Mouse (Mus musculus): ENCODE data around the gene Dapl1.

Gene Dapl1

DNA sequence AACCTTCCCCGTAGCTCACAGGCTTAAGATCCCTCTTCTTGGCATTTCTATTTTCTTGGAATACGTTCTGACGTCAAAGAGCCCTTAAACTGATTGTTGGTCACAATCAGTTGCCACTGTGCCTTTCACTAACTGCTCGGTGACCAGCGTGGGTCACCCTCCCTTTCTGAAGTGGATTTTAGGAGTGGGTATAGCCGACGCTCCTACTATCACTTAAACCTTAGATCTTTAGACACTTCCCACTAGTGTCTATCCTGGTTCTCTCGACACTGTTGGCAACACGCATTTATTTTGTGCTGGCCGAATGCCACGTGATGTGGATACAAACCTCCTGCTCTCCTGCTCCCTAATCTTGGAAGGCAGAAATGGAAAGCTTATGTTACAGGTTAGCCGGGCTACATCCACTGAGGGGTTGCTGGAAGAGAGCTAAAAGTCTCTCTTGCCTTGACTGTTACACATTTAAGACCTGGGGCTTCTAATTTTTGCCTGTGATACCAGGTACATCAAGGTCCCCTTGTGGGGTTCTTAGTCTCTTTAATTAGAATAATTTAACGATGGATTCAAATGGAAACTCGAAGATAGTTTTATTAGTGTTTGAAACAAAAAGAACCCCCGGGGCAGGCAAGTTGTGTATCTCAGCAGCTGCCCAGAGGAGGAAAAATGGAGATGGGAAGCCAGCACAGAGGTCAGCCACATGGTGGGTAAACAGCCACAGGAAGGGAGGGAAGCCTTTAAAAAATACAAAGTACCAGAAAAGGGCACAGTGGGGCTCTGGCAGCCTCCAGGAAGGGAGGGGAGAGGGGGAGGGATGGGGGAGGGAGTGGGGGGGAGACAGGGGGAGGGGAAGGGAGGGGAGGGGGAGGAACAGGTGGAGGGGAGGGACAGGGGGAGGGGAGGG is 13.2 kb upstream of the Dapl1 start:
- no peak for DNase-seq (ENCODE audit: low spot score in 2 of 2)

DNA sequence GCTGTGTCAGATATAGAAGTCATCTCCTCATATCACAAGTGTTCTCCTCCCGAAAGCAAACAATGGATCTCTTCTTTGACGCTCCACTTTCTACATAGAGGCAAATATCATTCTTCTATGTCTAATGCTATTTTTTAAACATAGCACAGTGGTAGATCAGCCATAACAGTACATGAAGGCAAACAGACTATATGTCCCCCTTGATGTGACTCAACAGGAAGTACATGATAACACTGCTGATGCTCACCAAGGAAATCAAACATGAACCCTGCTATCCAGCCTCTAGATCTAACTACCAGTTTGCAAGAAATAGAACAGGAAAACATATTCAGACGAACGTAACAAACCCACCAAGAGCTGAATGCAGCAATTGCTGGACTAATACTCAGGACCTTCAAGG is 10.1 kb upstream of the Dapl1 start:
- DNase-seq (ENCODE audit: low spot score in 2 of 2), result no peak

DNA sequence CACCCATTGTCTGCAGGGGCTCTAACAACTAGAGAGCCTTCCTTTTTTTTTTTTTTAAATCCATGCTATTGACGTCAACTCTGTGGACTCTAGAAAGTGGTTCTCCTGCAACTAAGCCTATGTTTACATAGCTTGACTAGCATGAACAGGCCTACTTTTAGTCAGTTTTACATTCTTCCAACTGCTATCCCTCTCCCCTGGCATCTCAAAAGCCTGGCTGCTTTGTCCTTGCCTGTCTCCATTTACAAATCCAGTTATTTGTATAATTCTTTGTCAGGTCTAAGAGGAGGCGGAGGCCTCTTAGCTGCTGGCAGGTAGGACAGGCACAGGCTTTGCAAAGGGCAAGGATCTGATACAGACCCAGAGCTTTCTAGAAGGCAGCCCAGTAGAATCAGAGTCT is 627 bp downstream of the Dapl1 start:
- no peak for DNase-seq (ENCODE audit: low spot score in 2 of 2)

DNA sequence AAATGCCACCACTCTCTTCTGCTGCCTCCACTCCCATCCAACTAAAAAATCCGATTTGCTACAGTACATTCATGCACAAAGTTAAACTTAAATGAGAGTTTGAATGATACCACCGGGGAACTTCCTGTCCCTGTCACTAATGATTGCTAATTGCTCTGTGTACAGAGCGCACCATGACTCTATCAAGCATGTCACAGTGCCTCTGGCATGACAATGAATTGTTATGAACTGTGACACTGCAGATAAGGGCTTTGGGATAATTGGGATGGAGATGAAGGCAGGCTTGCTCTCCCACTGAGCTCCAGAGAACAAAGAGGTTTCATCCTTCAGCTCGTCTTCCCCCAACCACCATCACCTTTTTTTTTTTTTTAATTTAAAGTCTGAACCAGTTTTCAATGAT is 1.2 kb downstream of the Dapl1 start:
- DNase-seq (ENCODE audit: low spot score in 2 of 2), result no peak

DNA sequence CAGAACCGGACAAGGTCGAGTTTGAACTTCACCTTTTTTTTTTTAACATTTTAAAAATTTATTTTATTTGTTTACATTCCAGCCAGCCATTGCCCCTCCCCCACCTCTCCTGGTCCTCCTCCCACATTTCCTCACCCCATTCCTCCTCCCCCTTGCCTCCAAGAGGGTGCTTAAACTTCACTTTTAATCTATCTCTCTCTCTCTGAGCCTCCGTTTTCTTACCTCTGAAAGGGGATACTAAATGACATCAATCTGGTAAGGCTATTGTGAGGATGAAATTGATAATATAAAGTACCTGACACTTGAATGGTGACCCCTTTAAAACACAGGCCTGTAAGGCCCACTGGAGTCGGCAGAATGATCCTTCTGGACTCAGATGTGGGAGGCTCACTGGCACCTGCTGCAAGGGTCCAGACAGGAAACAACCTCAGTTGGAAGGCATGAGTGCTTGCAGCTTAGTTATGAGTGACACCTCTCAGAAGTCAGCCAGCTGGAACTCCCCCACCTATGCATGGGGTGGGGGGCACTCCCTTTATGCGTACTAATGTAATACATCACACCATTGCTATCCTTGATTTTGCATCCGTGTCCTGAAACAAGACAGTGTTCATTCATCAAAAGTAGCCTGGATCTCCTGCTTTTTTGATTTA is 1.9 kb downstream of the Dapl1 start:
- DNase-seq (ENCODE audit: low spot score in 2 of 2), result no peak

DNA sequence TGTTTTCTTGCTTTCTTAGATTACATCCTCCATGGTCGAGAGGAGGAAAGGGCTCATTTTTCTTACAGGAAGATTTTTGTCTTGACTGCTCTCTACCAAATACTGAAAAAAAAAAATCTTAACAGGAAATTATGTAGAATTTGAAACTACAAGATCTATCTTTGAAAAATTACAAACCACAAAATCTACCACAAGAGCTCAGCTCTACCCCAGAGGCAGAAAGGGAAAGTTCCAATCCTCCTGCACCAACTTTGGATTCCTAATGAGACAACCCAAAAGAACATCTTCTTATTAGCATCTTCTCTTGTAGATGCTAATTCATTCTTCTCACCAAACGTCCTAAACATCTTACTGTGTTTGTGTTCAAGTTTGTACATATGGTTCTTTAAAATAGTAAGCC is 3.8 kb downstream of the Dapl1 start:
- no peak for DNase-seq (ENCODE audit: low spot score in 2 of 2)

DNA sequence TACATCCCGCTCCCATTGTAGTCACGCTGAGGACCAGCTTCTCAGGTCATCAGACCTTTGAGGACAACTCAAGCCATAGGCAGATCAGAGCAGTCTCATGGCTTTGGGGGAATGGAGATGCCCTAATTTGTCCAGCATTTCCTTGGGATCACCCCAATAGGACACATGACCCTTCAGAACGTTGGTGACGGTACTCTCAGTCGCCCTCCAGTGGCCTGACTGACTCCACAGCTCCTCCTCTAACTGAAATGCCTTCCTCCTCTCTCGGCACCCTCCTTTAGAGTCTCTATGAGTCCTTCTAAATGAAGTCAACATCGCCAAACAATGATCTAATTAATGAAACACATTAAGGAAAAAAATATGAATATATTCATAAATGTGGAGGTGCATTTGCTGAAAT is 5.9 kb downstream of the Dapl1 start:
- DNase-seq (ENCODE audit: low spot score in 2 of 2), result no peak

DNA sequence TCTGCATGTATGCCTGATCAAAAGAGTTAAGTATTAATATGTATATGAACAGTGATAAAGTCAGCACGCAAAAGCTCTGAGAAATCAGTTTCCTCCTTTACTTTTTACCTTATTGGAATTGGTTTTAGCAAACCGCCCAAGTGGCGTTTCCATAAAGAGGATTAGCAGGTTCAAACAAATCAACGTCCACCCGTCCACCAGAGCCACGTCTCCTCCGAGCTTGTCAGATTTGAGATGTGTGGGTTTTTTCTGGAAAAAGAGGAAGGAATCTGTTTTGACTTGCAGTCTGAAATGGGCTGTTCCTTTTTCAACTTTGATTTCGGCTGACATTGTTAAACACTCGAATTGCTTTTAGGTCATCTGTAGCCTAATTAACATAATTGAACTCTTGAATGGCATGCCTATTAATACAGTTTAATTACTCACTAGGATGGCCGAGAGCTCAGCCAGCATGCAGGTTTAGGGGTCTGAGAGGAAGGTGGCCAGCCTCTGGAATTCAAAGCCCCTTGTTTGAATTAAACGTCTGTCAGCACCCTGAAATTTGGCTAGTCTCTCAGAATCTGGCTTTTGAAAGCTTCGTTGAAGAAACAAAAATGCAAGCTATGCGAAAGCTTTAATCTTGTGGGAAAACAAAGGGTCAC is 9.1 kb downstream of the Dapl1 start:
- DNase-seq (ENCODE audit: low spot score in 2 of 2), result no peak

DNA sequence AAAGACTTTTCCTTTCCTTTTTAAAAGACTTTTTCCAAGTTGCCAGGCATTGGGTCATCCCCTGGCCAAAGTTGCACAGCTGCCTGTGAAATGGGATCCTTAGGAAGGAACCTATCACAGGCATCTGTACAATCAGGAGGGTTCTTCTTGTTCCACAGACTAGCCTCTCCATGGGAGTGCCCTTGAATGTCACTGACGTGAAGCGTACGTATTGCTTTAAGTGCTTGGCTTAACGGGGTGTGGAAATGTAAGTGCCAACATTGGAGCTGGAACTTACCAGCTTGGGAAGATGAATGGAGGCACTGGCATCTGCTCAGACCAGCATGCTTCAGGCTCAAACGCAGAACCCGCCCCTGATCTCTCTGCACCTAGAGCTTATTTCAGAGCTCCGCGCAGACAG is 14.7 kb downstream of the Dapl1 start:
- no peak for DNase-seq (ENCODE audit: low spot score in 2 of 2)

DNA sequence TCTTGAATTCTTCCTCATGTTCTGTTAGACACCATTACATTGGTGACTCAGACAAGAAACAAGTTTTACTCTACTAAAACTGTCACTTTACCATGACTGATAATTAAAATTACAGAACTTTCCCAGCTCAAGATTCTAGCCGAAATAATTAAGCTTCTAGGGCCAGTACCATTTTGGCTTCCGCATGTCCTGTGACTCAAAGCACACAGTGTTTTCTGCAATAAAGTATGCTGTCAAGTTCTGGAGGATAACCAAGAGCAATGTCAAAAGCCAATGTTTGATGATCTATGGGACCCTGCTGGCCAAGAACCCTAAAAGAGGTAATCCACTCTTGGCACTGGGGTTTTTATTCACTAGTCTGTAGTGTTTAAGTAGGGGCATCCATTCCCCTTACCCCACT is 15.3 kb downstream of the Dapl1 start:
- DNase-seq (ENCODE audit: low spot score in 2 of 2), result no peak

DNA sequence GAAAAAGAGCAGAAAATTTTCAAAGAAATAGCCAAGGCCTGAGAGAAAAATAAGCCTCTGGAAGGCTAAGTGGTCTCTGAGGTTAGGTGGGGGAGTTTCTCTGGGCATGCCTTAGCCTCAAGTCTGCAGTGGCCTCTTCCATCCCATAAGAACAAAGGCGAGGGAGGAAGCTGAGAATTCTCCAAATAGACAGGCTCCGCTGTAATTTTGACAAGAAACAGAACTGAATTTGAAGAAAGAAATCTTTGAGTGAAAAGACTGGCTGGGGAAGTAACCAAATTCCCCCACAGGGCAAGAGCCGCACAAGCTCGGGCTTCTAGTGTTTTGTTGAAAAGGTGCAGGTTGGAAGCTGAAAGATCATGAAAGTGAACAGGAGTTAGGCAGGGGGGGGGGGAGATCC is 24.6 kb downstream of the Dapl1 start:
- DNase-seq (ENCODE audit: low spot score in 2 of 2), result no peak

DNA sequence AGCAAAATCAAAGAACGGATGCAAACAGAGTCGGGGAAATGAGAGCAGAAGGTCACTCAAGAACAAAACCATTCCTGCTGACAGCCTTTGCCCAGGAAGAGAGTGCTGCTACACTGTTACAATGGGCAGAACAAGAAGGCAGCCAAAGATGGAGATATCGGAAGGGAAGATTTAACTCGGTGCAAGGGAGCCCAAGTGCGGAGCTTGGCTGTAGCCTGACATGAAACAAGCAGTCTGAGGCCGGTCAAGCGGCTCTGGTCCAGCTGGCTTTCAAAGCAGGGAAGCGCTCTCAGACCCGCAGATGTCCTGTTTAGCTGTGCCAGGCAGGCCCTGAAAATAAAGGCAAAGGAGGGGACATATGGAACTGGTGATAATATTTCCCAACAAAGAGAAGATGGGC is 26.0 kb downstream of the Dapl1 start:
- DNase-seq (ENCODE audit: low spot score in 2 of 2), result peak; percentile 36 to 38

DNA sequence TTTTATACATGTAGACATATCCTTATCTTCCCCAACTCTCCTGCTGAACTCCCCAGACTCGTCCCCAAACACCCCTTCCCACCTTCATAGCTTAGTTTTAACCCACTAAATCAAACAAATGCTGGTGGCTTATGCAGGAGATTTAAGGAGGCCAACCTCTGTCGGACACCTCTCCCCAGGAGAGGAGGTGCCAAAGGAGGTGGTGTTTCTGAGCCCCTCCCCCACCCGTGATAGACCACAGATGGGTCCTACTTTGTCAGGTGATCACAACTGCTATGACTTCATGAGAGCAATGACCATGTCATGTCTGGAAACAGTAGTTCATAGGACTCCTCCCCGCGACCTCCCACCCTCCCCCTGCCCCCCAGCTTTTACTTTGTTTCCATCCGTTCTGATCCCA is 26.4 kb downstream of the Dapl1 start:
- DNase-seq (ENCODE audit: low spot score in 2 of 2), result no peak

DNA sequence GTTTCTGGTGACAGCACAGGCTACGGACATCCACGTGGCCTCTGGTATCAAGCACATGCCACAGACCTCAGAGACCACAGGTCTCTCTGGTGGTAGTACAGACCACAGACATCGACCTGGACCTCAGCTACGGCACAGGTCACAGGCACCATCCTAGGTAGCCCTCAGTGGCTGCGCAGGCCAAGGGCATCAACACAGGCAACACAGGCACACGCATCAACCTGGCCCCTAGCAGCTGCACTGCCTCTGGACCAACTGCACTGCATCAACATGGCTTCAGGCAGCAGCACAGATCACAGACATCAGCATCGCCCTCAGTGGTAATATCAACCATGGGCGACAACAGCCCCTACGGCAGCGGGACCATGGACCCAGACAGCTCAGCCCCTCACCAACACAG is 36.2 kb downstream of the Dapl1 start:
- no peak for DNase-seq (ENCODE audit: low spot score in 2 of 2)

DNA sequence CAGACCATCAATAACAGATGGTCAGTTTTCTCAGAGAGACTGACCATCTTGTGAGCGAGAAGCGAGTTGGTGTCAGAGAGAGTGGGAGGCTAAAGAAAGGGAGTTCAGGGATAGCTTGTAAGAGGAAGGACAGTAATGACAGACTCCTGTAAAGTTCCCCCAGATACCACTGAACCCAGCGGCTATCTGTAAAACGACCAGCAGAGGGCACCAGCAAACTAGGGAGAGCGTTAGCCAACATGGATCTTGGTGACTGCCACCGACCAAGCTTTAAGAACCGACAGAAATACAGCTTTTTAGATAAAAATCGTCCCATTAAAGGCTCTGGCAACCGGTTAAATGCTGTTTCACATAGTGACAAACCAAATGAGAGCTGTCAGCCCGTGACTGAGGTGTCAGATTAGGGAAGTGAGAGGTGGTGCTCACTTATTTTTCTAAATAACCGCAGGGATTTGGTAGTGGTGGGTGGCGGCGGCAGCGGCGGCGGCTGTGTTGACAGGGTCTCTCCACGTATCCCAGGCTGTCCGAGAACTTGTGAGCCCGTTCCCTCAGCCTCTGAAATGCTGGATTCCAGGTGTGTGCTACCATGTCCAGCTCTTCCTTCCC is 37.7 kb downstream of the Dapl1 start:
- peak; percentile 75 to 90 for DNase-seq (ENCODE audit: low spot score in 2 of 2)

DNA sequence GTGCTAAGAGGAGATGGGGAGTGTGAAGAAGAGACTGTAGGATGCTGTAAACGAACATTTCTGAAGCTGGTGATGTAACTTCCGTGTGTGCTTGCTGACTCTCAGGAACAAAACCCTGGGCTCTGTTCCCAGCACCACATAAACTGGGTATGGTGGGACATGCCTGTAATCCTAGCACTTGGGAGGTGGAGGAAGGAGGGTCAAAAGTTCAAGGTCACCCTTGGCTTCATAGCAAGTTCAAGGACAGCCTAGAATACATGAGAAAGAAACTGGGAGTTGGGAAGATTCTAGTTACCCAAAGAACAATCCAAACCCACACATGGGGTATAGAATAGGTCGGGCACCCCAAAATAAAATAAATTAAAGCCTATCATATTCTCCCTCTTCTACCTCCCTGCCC is 39.1 kb downstream of the Dapl1 start:
- no peak for DNase-seq (ENCODE audit: low spot score in 2 of 2)

DNA sequence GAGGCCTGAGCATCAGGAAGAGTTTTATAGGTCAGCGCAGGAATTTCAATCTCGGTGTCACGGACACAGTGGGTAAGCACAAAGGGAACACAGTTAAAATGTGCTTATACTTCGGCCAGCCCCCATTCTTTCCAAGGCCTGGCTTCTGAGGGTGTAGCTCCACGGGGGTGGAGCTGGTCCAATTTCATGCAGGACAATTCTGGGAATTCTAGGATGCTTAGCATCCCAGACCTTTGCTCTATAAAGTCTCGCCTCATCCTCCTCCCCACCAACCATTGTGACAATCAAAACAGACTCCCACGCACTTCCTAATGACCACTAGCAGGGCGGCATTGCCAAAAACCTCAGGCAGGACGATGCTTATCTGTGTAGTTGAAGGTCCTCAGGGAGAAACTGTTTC is 42.4 kb downstream of the Dapl1 start:
- no peak for DNase-seq (ENCODE audit: low spot score in 2 of 2)

DNA sequence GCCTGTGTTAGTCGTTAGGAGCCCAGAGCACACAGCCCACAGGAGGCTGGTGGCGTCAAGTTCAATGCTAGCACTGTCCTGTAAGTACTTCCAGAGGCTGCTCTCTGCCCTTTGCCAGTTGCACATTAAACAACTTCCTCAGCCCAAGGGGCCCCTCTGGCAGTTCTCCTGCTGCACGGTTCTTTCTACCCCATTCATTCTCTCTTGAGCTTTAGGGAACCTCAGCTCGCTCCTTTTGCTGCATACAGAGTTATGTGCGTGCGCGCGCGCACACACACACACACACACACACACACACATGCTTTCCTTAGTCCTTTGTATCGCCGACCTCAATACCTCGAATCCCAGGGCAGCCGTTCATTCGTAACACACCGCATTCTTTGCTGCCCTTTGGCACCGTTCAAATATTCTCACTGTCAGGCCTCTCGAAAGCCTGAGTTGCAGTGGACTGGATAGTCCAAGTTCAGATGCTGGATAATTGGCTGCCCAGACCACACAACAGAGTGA is 45.2 kb downstream of the Dapl1 start:
- DNase-seq (ENCODE audit: low spot score in 2 of 2), result no peak

DNA sequence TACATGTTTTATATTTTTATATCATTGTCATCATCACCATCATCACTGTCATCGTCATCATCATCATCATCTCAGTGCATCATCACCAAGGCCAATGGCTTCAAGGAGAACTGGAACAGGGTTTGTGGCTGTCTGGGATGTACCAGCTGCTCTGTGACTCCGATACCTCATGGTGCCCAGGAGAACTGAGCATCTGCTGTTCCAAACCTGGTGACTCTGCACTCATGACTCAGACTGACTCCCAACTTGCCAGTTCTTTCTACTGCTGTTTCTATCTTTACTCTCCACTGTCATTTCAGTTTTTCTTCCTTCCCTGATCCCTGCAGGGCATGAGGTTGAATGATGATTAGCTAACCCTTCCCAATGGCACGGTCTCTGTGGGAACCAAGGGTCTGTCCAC is 46.4 kb downstream of the Dapl1 start:
- DNase-seq (ENCODE audit: low spot score in 2 of 2), result no peak

DNA sequence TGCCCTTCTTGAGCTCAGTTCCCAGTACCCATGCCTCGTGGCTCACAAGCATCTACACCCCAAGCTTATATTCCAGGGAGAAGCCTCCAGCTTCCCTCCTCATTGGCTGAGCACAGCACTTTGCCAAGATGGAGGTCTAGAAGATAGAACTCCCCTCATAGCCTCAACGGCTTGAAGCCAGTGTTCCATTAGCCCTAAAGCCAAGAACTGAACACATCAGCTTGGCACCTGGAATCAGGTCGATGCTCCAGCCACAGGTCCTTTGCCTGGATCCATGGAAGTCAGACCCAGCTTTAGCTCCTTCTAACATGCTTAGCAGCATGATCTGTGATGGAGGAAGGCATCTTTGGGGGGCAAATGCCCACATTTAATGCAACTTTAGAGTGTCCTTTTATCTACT is 48.5 kb downstream of the Dapl1 start:
- no peak for DNase-seq (ENCODE audit: low spot score in 2 of 2)

DNA sequence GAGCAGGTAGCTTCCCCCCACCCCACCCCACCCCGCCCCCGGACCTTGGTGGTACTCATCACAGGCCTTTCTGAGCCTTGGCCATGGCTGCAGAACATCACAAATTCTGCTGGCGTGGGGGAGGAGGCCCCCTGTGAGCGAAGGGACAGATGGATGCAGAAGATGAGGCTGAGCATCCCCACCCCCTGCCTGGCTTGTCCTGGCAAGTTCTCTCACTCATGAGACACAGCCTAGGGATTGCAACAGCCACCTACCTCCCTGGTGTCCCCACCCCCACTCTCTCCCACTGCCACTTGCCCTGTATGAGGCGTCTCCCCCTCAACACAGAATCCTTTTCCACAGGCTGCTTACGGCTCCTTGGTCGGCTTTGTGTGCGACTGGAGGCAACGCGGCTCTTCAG is 49.1 kb downstream of the Dapl1 start:
- DNase-seq (ENCODE audit: low spot score in 2 of 2), result no peak

DNA sequence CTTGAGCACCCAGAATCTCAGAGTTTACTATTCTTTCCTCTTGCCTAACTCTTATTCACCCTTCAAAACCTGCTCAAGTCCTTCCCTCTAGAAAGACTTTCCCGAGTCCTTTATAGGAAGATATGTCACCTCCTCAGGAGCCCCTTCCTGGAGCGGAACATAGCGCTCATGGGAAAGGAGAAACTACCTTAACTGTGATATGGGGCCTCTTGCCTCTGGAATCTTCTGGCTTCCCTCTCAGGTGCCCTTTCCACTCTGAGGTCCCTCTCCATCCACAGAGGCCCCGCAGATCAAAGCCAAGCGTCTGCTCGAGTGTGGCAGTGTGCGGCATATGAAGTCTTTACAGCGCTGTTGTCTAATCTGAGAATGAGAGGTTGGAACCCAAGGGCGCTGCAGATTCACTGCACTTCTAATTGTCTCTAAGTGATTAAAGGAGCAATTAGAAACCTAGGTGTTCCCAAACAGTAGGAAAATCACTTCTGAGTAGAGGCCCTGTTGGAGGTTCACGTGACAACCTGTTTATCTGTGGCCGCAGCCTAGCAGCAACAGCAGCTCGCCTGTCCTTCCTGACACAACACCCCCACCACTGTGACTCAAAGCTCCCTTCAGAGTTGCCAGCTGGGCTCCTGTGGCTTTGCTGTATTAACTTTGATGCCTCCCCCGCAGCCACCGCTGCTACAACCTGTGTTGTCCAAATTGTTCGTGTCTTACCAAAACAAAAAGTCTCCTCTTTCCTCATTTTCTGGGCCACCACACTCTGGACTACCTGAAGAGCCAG is 49.7 kb downstream of the Dapl1 start:
- DNase-seq (ENCODE audit: low spot score in 2 of 2), result no peak

Measured in right cerebral cortex, postnatal 10 days (tissue).